Mouse (Mus musculus) common myeloid progenitor, adult 5-6 weeks (primary cell): ENCODE results near the gene Aoc3. TPM values are rescaled to one million over a fixed set of nuclear protein-coding genes. Genes with fewer than 3 reads are reported as not detected.
"Not testable (repeated sequence)": the region's sequence is repeated elsewhere in the genome, so short reads cannot be mapped to it uniquely, and the experiment has no call there.

ENCODE experiments used
- ATAC-seq: replicated peaks from 2 replicates; pipeline ENCODE4 v1.8.0; 2016; ENCODE audit warnings: low read depth, mild to moderate bottlenecking, moderate TSS enrichment, inconsistent platforms; ENCODE audit not compliant: poor library complexity, severe bottlenecking
- total RNA-seq: library from RNA; stranded (forward); fragments of 200-1000, 187-1606 nt; gene quantifications from 2 replicates; pipeline ENCODE4 v1.2.3, GENCODE M21; 2017

The Aoc3 gene
- total RNA-seq, 1 experiment from 2014 or later, result under 0.01 TPM

DNA sequence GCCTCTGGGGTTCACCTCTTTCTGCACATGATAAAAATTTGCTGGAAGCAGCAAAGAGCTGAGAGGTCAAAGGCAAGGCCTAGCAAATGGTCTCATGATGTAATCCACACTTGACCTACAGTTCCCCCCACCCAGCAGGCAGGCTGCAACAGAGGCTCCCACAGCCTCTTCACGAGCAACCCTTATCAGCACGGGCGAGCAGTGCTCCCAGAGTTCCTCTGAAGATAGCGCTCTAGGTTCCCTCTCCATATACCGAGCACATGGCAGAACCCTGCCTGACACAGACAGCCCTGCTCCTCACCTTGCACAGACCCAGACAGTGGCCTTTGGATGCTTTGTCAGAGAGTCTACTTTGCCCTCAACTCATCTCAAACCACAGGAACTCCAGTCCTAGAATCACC is 34.1 kb downstream of the Aoc3 start:
- ATAC-seq, result 0 out of 2 replicates have a peak, but pooled peaks have one; percentile 22

DNA sequence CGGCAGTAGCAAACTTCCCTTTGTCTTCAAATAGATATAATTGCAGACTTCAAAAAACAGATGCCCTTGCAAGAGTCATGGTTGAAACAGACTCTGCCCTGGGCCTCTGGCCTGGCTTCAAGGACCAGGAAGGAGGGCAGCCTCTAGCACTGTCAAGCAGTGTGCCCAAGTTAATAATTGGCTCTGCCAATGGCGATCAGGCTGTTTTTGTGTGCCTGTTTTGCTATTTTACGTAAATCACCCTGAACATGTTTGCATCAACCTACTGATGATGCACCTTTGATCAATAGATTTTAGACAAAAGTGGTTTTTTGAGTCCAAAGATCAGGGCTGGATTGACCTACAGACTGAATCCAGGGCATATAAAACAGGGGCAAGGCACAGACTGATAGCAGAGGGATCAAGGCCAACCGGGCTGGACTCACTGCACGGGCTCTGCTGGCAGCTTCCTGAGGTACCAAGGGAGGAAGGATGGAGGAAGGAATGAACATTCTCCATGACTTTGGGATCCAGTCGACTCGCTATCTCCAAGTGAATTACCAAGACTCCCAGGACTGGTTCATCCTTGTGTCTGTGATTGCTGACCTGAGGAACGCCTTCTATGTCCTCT is 37.0 kb downstream of the Aoc3 start, which contains the start of gene G6pc:
Gene G6pc, plus strand, starts transcription at position 236 of the 610 bp plus-strand sequence.
- ATAC-seq, result no peak

DNA sequence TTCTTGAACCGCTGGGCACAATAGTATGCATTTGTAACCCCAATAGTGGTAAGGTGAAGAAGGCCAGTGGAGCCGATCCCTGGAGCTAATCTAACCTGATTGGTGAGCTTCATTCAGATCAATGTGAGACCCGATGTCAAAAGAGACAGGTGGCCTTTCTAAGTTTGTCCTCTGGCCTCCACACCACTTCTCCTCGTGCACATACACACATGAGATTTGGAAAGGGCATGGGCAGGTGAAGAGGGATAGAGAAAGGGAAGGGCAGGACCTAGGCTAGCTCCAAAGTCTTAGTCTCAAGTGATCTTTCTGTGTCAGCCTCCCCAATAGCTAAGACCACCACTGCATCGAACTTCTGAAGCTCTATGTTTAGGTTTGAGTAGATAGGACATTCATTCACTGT is 39.7 kb downstream of the Aoc3 start:
- ATAC-seq, result no peak

DNA sequence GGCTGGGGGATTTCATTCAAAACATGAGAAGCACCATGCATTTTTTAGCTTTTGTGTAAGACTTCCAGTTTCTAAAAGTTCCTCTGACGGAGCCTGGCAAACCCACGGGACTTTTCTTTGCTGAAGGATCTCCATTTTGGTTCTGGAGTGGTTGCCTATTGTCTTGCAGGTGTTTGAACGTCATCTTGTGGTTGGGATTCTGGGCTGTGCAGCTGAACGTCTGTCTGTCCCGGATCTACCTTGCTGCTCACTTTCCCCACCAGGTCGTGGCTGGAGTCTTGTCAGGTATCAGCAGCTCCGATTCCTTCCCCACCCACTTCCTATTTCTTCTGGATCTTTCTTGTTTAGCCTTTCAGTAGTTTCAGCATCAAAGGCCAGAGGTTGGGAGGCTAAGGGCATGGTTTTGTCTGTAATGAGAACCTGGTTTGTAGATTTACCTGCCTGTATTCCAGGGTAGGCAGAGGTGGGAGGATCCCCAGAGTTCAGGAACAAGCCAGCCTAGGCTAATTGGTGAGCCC is 44.1 kb downstream of the Aoc3 start:
- no peak for ATAC-seq

DNA sequence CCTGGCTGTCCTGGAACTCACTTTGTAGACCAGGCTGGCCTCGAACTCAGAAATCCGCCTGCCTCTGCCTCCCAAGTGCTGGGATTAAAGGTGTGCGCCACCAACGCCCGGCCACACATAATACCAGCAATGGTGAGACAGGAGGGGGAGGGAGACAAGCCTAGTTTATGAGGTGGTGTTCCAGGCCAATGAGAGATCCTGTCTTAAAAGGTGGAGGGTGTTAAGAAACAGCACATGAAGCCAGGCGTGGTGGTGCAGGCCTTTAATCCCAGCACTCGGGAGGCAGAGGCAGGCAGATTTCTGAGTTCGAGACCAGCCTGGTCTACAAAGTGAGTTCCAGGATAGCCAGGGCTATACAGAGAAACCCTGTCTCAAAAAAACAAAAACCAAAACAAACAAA is 47.8 kb downstream of the Aoc3 start:
- not testable (repeated sequence) for ATAC-seq

DNA sequence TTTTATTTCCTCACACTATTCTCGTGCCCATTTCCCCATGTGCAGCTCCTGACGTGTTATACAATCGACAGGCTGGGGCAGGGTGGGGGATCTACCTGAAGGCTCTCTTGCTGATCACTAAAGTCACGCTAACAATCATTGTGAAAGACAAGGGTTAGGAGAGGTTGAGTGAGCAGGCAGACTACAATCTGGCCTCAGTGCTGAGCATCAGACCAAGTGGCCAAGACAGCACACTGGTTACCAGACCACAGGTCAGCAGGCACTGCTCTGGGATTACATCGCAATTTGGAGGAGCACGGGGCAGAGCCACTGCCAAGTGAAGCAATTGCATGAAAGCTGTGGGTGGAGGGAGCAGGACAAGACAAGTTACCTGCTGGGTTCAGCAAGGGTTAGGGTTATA is 48.5 kb downstream of the Aoc3 start:
- ATAC-seq, result no peak

DNA sequence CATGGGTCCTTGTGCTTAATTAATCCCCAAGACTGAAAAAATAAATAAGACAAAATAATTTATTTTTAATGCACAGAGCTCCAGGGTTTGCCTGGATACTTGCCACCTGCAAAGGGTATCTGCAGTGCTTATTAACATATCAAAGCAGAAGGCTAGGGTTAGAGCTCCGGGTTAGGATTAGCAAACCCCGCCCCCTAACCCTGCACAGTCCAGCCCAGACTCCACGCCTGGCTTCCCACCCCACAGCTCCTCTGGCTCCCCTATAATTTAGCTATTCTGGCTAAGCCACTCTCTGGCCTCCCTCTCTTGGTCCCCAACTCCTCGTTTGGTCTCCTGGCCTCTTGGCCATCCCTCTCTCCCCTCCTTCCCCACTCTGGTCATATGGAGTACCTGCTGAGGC is 51.4 kb downstream of the Aoc3 start:
- no peak for ATAC-seq

Other genes starting within 250 kb of the Aoc3 start
- gene Coasy, start 248.0 kb upstream of the Aoc3 start, total RNA-seq, result 13.3 and 23.2 TPM in 2 replicates
- gene Mlx, start 243.3 kb upstream of the Aoc3 start, total RNA-seq, result 30.0 and 31.1 TPM in 2 replicates
- 46.7 and 57.6 TPM in 2 replicates for gene Psmc3ip, start 235.2 kb upstream of the Aoc3 start, total RNA-seq
- gene Retreg3, start 210.7 kb upstream of the Aoc3 start, total RNA-seq, result 21.7 and 32.1 TPM in 2 replicates
- 32.5 and 37.8 TPM in 2 replicates for gene Tubg1, start 210.7 kb upstream of the Aoc3 start, total RNA-seq
- not detected in 2 replicates for gene Tubg2, start 174.7 kb upstream of the Aoc3 start, total RNA-seq
- gene Cntnap1, start 160.1 kb upstream of the Aoc3 start, total RNA-seq, result 0.05 TPM in 2 replicates
- gene Plekhh3, start 159.3 kb upstream of the Aoc3 start, total RNA-seq, result 0.15 and 0.32 TPM in 2 replicates
- not detected in 2 replicates for gene Ccr10, start 155.2 kb upstream of the Aoc3 start, total RNA-seq
- 15.3 and 22.8 TPM in 2 replicates for gene Ezh1, start 104.1 kb upstream of the Aoc3 start, total RNA-seq
- gene Ramp2, start 84.6 kb upstream of the Aoc3 start, total RNA-seq, result 0.58 TPM in 1 of 2 replicates, not detected in the other
- gene Vps25, start 76.9 kb upstream of the Aoc3 start, total RNA-seq, result 51.5 and 61.9 TPM in 2 replicates
- gene Wnk4, start 70.0 kb upstream of the Aoc3 start, total RNA-seq, result not detected in 2 replicates
- gene Cntd1, start 51.6 kb upstream of the Aoc3 start, total RNA-seq, result 1.5 and 5.4 TPM in 2 replicates
- 34.3 and 43.1 TPM in 2 replicates for gene Coa3, start 51.5 kb upstream of the Aoc3 start, total RNA-seq
- gene Becn1, start 28.3 kb upstream of the Aoc3 start, total RNA-seq, result 152 and 208 TPM in 2 replicates
- gene Psme3, start 14.4 kb upstream of the Aoc3 start, total RNA-seq, result 112 and 153 TPM in 2 replicates
- gene Aoc2, start 5.5 kb upstream of the Aoc3 start, total RNA-seq, result 0.78 and 2.4 TPM in 2 replicates
- not detected in 2 replicates for gene G6pc, start 37.0 kb downstream of the Aoc3 start, total RNA-seq
- gene Aarsd1, start 87.0 kb downstream of the Aoc3 start, total RNA-seq, result 51.6 and 69.0 TPM in 2 replicates
- gene Gm27029, start 94.2 kb downstream of the Aoc3 start, total RNA-seq, result 1.1 and 17.0 TPM in 2 replicates
- gene Rundc1, start 94.5 kb downstream of the Aoc3 start, total RNA-seq, result 3.1 and 5.4 TPM in 2 replicates
- gene Ptges3l, start 94.7 kb downstream of the Aoc3 start, total RNA-seq, result not detected in 2 replicates
- gene Rpl27, start 111.7 kb downstream of the Aoc3 start, total RNA-seq, result 3,230 and 4,557 TPM in 2 replicates
- gene Ifi35, start 117.8 kb downstream of the Aoc3 start, total RNA-seq, result 29.9 and 33.1 TPM in 2 replicates
- 2.8 and 3.1 TPM in 2 replicates for gene Rnd2, start 134.4 kb downstream of the Aoc3 start, total RNA-seq
- gene Vat1, start 135.6 kb downstream of the Aoc3 start, total RNA-seq, result 14.4 and 15.5 TPM in 2 replicates
- 43.0 and 49.1 TPM in 2 replicates for gene Brca1, start 221.3 kb downstream of the Aoc3 start, total RNA-seq
- 47.1 and 61.9 TPM in 2 replicates for gene Nbr1, start 221.5 kb downstream of the Aoc3 start, total RNA-seq